Mouse (Mus musculus): ENCODE measurements at regions not wholly inside any gene's neighbourhood (a gene's known extent, or its start where the extent isn't known, plus 50 kb on each side); places are given as distances from the start of the nearest gene placed in this dataset.
A peak's percentile ranks its signal among the peaks of the same experiment; 100 is the strongest.
"Not testable (repeated sequence)": the region's sequence is repeated elsewhere in the genome, so short reads cannot be mapped to it uniquely, and the experiment has no call there.

DNA sequence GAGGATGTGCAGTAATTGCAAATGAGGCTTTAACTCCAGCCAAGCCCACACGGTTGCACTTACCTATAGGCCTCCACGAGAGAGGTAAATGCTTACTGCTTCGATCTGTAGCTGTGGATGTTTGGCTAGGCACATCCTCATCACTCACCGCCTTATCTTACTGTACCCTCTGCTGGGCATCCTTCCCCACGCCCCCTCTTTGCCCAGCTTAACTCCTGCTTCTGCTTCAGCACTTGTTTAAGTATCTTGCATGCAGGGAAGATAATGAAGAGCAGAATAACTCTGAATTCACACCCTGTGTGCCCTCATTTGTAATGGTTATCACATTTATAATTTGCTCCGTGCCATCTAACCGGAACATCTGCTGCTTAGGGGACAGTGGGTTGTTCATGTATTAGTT, 74.7 kb upstream of the Anapc15-ps start:
- no peaks in the 10 kb centered on the region for H3K36me3 ChIP-seq
- no peak overlapping the region for H3K4me3 ChIP-seq
- no peak overlapping the region for H3K9ac ChIP-seq
- H3K4me1 ChIP-seq (replicated peaks) = no peaks in the 10 kb centered on the region
- no peak overlapping the region for H3K4me2 ChIP-seq
- WGBS = 81% methylated on average over 7 of the region's 7 CpGs
- H3K27me3 ChIP-seq = no peaks in the 10 kb centered on the region
- H3K27ac ChIP-seq (replicated peaks) = no peak overlapping the region
- H3K9me3 ChIP-seq = no peaks in the 10 kb centered on the region
- no peak for ATAC-seq (ENCODE audit: low read depth)

DNA sequence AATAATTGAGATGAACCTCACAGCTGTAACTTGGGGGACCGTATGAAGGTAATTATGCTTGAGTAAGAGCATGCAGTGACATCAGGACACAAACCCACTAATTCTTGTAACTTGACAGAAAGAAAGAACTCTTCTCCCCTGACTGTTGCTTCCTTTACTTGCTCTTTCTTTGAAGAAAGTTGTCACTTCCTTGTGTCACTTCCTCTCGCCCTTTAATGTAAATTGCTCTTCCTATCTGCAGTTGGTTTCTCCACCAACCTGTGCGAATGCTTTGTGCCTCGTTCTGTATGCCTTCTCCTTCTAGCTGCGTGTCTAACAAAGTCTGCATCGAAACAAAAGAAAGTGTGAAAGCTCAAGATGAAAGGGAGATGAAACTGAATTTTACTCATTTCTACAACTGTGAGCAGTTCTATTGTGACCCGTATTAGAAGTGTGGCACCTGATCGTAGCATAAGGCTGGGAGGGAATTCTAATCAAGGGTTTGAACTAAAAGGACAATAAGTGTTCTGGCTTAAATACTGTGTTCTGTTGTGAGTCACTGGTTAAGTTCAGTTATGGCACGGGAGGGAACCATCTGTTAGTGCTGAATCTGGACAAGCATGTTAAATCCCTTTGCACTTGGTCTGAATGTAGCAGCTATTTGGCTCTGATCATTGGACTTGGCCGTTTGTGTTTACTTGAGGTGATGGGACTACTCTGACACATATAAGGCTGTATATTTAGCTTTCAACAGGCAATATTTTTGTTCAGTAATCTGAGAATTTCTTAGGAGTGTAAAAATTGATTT, 72.8 kb upstream of the Anapc15-ps start:
- no peak overlapping the region for H3K27ac ChIP-seq (replicated peaks)
- 75% methylated on average over 10 of the region's 10 CpGs for WGBS
- no peak overlapping the region for H3K9ac ChIP-seq

DNA sequence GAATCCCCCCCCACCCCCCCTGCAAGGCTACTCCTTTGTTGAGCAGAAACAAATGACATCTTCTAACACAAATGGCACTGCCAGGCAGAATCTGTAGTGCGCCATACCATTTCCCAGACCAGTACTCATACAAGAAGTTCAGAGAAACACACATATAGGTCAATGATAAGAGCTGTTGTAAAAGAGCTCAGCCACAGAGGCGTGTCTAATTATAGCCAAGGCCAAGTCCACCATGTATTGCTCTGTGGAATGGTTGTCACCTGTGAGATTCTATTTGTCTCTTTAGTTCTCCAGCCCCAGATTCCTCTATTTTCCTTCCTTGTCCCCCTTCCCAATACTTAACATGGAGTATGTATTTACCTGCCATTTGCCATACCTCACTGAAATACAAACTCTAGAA, 72.0 kb upstream of the Anapc15-ps start:
- H3K27ac ChIP-seq (replicated peaks) = no peak overlapping the region
- H3K4me1 ChIP-seq (replicated peaks) = no peaks in the 10 kb centered on the region
- ATAC-seq (ENCODE audit: low read depth) = no peak
- H3K36me3 ChIP-seq = no peaks in the 10 kb centered on the region
- H3K4me3 ChIP-seq = no peak overlapping the region
- H3K27me3 ChIP-seq = no peaks in the 10 kb centered on the region
- H3K4me2 ChIP-seq = no peak overlapping the region
- H3K9me3 ChIP-seq = no peaks in the 10 kb centered on the region
- no peak overlapping the region for H3K9ac ChIP-seq
- WGBS = 84% methylated on average over 2 of the region's 2 CpGs

More for the DNA sequence above, 72.8 kb upstream of the Anapc15-ps start:
- Histone ChIP-seq H3K4me3 (no peak overlapping the region), H3K4me2 (no peak overlapping the region), H3K27me3 (no peaks in the 10 kb centered on the region), H3K9me3 (no peaks in the 10 kb centered on the region), H3K4me1 (replicated peaks) (no peaks in the 10 kb centered on the region), H3K36me3 (no peaks in the 10 kb centered on the region)
- ATAC-seq (ENCODE audit: low read depth) = no peak

DNA sequence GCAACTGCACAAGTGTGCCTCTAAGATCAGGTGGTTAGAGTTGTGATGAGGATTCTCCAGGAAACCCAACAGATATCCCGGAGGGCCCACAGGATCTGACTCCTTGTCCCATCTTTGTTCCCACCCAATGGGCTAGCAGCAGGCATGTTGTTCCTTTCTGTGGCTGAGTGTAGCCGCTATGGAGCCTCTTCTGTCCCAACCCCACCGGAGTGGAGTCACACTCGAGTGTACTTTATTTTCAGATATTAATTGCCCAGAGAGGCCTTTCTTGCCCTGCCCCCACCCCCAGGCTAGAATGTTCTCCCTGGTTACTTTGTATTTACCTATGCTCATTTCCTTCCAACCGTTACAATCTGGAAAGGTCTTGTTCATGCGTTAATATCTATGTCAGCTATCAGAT, 70.4 kb upstream of the Anapc15-ps start:
- Histone ChIP-seq H3K9me3 (no peaks in the 10 kb centered on the region), H3K27me3 (no peaks in the 10 kb centered on the region), H3K4me3 (no peak overlapping the region), H3K9ac (no peak overlapping the region), H3K4me2 (no peak overlapping the region), H3K36me3 (no peaks in the 10 kb centered on the region), H3K27ac (replicated peaks) (no peak overlapping the region), H3K4me1 (replicated peaks) (no peaks in the 10 kb centered on the region)
- no peak for ATAC-seq (ENCODE audit: low read depth)
- 85% methylated on average over 6 of the region's 6 CpGs for WGBS

DNA sequence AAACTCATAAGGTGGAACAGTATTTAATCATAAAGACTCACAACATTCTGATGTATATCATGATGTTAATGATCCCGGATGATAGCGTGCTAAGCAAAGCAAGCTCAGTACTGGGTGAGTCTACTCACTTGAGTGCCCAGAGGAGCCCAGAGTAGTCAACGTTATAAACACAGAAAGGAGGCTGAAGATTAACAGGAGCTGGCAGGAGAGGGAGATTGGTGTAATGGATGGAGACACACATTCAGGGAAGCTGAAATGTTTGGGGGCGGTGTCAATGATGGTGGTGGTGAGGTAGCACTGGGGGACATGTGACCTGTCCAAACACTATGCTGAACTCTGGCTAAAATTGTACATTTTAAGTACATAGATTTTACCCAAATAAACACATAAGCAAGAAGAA, 66.2 kb upstream of the Anapc15-ps start:
- 95% methylated on average over 4 of the region's 4 CpGs for WGBS
- Histone ChIP-seq H3K27me3 (no peaks in the 10 kb centered on the region), H3K4me1 (replicated peaks) (no peaks in the 10 kb centered on the region), H3K36me3 (no peaks in the 10 kb centered on the region), H3K9me3 (peaks cover 5% of the 10 kb centered on the region), H3K27ac (replicated peaks) (no peak overlapping the region), H3K4me3 (no peak overlapping the region), H3K4me2 (no peak overlapping the region), H3K9ac (no peak overlapping the region)
- ATAC-seq (ENCODE audit: low read depth) = no peak

DNA sequence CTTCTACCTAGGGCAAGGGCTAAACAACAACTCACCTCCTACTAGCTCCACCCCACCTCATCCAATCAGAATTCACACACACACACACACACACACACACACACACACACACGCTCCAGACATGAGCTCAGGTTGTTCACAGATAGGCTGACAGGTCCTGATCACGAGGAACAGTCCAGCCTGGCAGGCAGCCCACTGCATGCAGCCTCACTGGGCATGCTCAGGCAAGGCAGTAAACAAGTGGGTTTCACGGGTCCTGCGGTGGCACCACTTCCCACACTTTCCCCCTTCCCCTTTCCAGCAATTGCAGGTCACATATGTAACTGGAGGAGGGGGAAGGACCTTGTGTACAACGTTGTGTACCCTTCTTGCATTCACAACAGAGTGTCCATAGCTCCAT, 63.5 kb upstream of the Anapc15-ps start:
- H3K4me1 ChIP-seq (replicated peaks); H3K36me3 ChIP-seq; H3K27ac ChIP-seq (replicated peaks); H3K4me2 ChIP-seq; ATAC-seq (ENCODE audit: low read depth); H3K9ac ChIP-seq; H3K27me3 ChIP-seq; H3K4me3 ChIP-seq; H3K9me3 ChIP-seq: not testable (repeated sequence)
- WGBS = 89% methylated on average over 5 of the region's 5 CpGs

DNA sequence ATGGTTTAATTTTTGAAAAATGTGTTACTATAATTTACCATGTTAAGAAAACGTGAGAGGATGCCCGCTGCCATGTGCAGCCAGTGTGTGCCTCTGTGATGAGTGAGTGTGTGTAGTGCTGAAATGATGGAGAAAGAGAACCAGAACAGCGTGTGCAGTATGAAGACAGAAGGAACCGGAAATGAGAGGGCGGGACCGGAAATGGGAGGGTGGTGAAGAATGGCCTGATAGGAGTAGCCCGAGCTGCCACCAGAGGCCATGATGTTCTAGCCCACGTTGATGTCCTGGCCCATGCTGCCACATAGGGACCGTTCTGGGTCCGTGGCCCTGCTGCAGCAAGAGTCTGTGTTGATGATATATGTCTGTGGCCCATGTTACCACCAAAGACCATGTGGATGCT, 57.8 kb upstream of the Anapc15-ps start:
- ATAC-seq (ENCODE audit: low read depth) = no peak

DNA sequence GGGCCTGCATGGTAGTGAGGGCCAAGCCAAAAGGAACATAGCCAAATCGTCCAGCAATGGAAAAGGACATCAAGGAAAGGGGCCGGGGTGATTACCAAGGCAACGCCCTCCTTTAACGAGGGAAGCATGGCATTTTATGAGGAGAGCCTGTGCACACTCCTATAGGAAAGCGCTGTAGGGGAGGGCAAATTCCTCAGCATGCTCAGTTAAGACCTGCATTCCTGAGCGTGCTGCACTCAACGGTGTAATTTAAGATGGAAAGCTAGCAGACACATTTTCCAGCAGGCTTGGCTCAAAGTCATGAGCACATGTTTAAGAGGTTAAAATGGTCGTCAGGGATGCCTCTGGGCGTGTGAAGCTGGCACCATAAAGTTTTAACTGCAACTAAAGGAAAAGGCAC, 56.6 kb upstream of the Anapc15-ps start:
- Histone ChIP-seq H3K4me1 (replicated peaks) (peaks cover 13% of the 10 kb centered on the region), H3K4me2 (peak overlapping the region; percentile 11; the same call in 1 of the 2 replicates), H3K27me3 (no peaks in the 10 kb centered on the region), H3K36me3 (no peaks in the 10 kb centered on the region), H3K9ac (no peak overlapping the region), H3K27ac (replicated peaks) (no peak overlapping the region), H3K9me3 (no peaks in the 10 kb centered on the region), H3K4me3 (no peak overlapping the region)
- 9% methylated on average over 9 of the region's 9 CpGs for WGBS
- ATAC-seq (ENCODE audit: low read depth) = peak; percentile 95

More for the DNA sequence above, 57.8 kb upstream of the Anapc15-ps start:
- Histone ChIP-seq H3K27ac (replicated peaks) (no peak overlapping the region), H3K9ac (no peak overlapping the region), H3K36me3 (no peaks in the 10 kb centered on the region), H3K4me3 (no peak overlapping the region), H3K4me2 (no peak overlapping the region), H3K27me3 (no peaks in the 10 kb centered on the region), H3K4me1 (replicated peaks) (peaks cover 13% of the 10 kb centered on the region), H3K9me3 (no peaks in the 10 kb centered on the region)
- WGBS = 95% methylated on average over 10 of the region's 10 CpGs

DNA sequence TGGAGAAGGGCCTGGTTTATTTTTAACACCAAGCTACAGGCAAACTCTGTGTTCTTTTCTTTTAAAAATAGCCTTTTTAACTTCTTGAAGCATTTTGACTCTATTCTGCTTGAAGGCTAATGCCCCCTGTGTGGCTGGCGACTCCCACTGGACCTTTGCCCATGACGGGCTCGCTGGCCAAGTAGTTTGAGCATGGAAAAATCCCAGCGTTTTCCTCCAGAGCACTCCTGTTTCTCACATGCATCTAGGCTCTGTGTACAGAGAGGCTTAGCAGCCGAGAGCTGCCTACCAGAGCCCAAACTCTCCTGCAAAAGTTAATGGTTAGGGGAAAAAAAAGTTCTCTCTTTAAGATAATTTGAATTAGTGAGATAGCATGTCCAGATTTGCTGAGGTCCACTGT, 52.7 kb upstream of the Anapc15-ps start:
- Histone ChIP-seq H3K4me2 (no peak overlapping the region), H3K9ac (no peak overlapping the region), H3K4me1 (replicated peaks) (peaks cover 13% of the 10 kb centered on the region), H3K4me3 (no peak overlapping the region), H3K27me3 (no peaks in the 10 kb centered on the region), H3K36me3 (no peaks in the 10 kb centered on the region), H3K9me3 (no peaks in the 10 kb centered on the region), H3K27ac (replicated peaks) (no peak overlapping the region)
- WGBS = 62% methylated on average over 5 of the region's 5 CpGs
- no peak for ATAC-seq (ENCODE audit: low read depth)

DNA sequence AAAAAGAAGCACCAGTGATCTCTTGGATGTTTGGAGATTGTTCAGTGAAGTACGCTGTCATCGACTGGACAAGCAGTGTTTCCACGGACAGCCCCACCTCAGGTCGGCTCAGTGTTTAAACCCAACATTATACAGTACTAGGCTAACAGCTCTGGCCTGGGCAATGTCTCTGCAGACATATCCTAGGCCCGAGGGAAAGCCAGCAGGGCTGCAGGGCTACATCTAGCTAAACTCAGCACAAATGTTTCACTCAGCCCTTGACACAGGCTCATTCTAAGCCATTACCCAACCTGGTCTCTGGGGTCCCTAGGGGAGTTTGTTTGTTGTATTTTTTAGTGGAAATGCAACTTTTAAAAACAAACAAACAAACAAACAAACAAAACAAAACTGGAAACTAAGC, 52.1 kb upstream of the Anapc15-ps start:
- no peak overlapping the region for H3K4me3 ChIP-seq
- H3K36me3 ChIP-seq = no peaks in the 10 kb centered on the region
- H3K27me3 ChIP-seq = no peaks in the 10 kb centered on the region
- ATAC-seq (ENCODE audit: low read depth) = no peak
- no peak overlapping the region for H3K27ac ChIP-seq (replicated peaks)
- no peak overlapping the region for H3K4me2 ChIP-seq
- H3K4me1 ChIP-seq (replicated peaks) = peaks cover 13% of the 10 kb centered on the region
- H3K9me3 ChIP-seq = no peaks in the 10 kb centered on the region
- 87% methylated on average over 5 of the region's 5 CpGs for WGBS
- no peak overlapping the region for H3K9ac ChIP-seq

All from neural tube, embryonic 13.5 days (tissue).